Mouse (Mus musculus) 416B (cell line): ENCODE data around the gene Haghl.

Experiments
- DNase-seq: peaks from one replicate; pipeline ENCODE4 v3.0.0; 2011; ENCODE audit warnings: low read depth

Haghl gene

DNA sequence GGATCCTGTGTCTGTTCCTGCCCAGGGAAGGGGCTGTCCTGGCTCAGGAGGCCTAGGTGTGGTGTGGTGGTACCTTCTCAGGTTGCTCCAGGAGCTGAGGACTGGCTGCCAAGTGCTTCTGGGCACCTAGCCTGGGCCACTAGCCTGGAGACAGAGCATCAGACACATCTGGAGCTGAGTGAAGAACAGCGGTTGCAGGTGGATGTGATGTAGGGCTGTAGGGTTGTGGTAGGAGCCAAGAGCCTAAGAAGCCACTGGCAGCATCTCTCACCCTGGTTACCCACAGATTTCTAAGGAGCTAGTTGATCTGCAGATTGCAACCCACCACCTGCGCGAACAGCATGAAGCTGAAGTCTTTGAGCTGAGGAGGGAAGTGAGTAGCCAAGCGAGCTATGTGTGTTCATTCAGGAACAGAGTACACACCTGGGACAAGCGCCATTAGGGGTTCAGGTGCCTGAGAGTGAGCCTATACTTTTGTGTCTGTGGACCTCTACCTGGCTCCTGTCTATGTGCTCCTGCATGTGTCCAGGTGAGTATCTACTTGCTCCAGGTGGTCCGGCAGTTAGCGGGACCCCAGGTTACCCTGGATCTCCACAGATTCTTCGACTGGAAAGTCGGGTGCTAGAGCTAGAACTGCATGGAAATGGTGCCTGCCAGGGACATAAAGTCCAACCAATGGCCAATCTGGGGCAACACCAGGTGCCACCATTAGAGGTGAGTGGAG lies 1.5 kb upstream of the Haghl start:
- DNase-seq = no peak

- no peak for DNase-seq
Observed at GRCm38 (mm10) chr17:25786280-25786679, 807 bp upstream of the Haghl start, which contains the start of gene Ccdc78. Gene Ccdc78, plus strand, starts transcription at chr17:25786580.

DNA sequence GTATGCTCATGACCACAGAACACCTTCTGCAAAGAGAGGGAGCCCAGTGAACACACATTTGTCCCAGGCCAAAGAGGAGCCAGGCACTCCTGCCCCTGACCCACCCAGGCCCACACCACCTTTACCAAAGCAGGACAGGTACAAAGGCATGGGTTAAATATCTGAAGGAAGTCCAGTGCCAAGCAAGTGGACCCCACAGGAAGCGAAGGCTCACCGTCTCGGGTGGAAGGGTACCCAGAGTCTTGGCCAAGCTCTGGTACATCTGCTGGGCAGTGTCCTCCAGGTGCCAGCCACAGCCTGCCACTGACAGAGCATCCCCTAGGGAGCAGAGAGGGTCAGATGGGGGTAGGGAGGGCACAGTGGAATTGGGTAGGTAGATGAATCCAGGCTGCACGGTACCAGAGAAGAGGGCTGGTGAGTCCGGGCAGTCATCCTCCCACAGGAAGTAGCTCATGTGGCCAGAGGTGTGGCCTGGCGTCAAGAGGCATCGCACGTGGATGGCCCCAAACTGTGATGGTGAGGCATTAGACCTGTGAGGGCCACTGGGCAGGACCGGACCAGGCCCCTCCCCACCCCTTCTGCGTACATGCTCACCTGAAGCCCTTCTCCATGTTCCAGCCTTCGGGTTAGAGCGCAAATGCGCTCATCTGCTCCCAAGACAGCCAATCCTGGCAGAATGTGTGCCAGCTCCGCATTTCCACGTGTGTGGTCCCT lies 1.5 kb downstream of the Haghl start:
- peak; percentile 54 for DNase-seq

- no peak for DNase-seq
Observed at GRCm38 (mm10) chr17:25783086-25783485, 2.4 kb downstream of the Haghl start.

DNA sequence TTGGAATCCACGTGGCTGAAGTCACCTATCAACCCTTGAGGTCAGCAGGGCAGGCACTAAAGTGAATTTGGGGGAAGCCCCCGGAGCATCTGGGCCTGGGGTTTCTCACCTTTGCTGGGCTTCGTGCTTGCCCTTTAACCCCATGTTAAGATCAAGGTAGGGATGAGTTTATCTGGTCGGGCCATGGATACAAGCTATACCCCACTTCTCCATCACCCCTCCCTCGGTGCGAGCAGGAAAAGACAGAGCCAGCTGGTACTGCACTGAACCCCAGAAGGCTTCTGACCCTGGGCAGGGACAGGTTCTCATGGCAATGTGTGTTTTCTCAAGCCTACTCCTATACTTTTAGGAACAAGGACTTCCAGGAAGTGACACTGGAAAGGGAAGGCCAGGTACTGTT lies 4.1 kb downstream of the Haghl start:
- DNase-seq = no peak

DNA sequence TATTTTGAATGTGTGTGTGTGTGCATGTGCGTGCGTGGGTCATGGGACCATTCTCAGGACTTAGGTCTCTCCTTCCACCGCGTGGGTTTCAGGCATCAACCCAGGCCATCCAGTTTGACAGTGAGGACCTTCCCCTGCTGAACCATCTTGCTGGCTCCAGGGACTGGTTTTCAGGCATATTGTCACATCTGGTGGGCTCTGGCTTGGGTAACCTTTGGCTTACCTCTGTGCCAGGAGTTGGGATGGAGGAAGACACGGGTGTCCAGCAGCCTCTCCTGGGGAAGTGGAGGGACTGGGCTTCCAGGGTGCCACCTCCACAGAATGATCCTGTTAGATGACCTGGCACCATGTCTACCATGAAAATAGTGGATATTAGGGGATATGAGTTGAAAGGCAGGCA lies 7.5 kb downstream of the Haghl start:
- DNase-seq = no peak

GRCm38 (mm10) chr17:25775318-25776062 lies 10.0 kb downstream of the Haghl start:
- peak; percentile 34 for DNase-seq

DNA sequence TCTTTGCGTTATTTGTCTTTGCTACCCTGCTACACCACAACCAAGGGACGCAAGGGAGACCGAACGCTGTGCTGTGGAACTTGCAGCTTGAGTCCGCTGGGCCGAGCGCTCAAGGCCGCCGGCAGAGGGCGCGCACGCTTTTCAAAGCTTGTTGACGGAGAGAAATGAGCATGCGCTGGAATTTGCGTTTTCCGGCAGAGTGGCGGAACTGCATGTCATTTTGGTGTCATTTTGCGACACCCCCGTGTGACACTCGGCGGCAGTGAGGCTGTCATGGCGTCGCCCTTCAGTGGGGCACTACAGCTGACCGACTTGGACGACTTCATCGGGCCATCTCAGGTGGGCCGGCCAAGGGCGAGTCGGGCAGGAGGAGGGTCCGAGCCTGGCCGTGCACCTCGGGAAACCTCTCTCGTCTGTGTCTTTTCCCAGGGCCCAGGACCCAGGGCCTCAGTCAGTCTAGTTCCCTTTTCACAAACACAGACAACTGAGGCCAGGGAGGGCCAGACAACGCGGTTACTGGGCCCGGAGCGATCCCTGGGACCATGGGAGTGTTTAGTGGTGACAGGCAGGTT lies 11.8 kb downstream of the Haghl start, which contains the start of gene Narfl:
Gene Narfl, plus strand, starts transcription at position 228 of the 572 bp plus-strand sequence.
- DNase-seq = peak; percentile 98

GRCm38 (mm10) chr17:25769331-25769730 lies 16.1 kb downstream of the Haghl start:
- DNase-seq = no peak

DNA sequence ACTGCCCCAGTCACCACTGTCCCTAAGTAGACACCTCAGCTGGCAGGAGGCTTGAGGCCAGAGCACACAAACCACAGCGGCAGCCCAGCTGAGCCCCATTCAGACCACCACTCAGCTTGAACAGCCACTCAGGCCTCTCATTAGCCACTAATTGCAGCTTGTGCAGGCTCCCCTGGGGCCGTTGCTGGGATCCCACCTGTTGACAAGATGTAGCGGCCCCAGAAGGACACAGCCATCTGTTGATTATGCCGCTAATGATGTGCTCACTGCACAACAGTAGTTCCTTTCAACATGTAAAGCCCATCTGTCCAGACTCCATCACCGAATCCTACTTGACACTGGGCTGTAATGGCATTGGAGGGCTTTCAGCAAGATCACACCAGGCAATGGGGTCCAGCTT lies 19.6 kb downstream of the Haghl start:
- DNase-seq = no peak

DNA sequence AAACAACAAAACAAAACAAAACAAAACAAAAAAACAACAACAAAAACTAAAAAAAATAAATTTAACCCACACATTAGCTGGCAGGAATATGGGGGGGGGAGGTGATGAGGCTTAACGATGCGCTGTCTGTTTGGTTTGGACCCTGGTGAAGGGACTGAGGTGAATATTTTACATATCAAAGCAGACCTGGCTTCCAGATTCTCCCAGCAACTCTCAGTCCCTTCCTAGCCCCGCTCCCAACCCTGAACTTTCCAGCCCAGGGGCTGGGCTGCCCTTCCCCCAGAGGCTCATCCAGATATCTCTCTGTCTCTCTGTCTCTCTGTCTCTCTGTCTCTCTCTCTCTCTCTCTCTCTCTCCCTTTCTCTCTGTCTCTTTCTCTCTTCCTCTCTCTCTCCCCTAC lies 22.9 kb downstream of the Haghl start:
- DNase-seq = no peak

GRCm38 (mm10) chr17:25761561-25761970 lies 23.9 kb downstream of the Haghl start:
- no peak for DNase-seq

DNA sequence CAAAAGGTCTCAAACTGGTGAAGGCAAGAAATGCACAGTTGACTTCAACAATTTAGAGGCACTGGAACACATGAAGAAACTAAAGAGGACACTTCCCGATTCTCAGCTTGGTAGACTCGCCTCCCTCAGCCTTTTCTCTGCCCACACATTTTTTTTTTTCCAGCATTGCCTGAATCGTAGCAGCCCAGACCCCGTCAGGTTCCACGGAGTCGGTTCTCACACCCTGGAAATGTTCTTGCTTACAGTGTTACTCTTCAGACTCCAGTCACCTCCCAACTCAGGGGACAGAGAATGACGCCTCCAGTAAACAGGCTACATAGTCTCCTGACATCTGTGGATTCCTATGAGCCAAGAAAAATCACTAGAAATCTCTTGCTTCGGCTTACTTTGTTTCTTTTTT lies 25.3 kb downstream of the Haghl start:
- no peak for DNase-seq

- DNase-seq = no peak
Observed at GRCm38 (mm10) chr17:25757691-25758090, 27.8 kb downstream of the Haghl start.

GRCm38 (mm10) chr17:25756378-25757242 lies 28.9 kb downstream of the Haghl start:
- no peak for DNase-seq

DNA sequence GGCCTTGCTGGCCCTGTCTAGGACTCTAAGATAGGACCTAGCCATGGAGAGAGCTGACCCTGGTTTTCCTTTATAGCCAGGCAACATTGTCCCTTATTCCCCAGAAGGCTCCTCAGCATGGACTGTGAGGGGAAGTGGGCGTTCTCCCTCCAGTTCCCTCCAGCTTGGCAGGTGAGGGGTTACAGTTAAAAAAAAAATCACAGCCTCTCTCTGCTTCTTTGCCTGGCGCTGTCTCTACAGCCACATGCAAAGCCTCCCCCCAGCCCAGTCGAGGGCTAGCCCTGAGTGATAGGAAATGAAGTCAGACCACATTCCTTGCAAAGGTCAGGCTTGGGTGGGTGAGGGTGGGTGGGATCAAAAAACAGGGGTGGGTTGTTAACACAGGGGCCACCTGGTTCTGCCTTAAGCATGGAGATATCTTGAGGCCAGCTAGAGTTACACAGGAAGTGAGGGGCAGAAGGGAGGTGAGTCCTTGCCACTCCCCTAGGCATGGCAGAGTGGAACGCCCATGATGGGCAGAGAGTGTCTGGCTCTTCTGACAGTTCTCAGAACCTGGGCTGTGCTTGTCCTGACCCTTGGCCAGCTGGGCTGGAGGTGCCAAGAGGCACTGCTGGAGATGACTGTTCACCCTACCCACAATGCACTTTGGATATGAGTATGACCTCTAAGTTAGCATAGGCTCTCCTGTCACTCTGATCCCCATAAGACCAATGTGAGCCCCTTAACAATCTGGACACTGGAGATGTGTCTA lies 29.7 kb downstream of the Haghl start:
- DNase-seq = no peak

- no peak for DNase-seq
Observed at GRCm38 (mm10) chr17:25755086-25755485, 30.4 kb downstream of the Haghl start.

DNA sequence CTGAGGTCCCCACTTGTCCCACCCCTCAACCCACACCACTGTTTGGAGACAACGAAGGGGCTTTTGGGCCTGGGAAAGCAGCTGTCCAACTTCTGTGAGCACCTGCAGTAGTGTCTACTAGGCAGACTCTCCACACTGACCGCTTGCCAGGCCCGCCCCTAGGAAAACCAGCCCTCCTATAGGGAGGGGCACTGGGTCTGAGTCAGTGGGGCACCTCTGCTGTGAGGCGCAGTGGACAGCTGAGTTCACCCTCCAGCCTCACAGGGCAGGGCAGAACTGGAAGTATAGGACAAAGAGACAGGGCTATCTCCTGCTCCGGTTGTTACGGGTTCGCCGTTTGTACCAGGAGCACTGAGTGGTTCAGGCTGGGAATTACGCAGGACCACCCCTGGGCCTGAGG lies 31.2 kb downstream of the Haghl start, which contains the start of gene Msln:
Gene Msln, minus strand, starts transcription at position 138 of the 400 bp plus-strand sequence.
- no peak for DNase-seq

DNA sequence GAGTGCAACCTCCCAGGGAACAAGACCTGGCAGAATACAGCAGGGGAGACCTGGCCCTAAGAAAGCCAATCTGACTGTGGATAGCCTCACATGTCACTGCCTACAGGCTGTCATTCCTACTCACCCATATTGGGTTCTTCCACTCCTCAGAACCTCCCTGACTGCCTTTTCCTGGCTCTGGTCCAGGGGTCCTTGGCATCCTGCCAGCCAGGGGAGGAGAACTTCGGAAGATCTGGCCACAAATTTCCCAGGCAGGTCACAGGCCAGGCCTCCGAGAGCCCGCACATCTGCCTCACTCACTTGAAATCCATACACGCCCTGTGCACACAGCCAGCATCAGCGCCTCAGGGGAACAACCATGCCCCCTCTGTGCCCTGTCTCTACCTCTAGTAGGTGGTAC lies 34.0 kb downstream of the Haghl start:
- peak; percentile 26 for DNase-seq

DNA sequence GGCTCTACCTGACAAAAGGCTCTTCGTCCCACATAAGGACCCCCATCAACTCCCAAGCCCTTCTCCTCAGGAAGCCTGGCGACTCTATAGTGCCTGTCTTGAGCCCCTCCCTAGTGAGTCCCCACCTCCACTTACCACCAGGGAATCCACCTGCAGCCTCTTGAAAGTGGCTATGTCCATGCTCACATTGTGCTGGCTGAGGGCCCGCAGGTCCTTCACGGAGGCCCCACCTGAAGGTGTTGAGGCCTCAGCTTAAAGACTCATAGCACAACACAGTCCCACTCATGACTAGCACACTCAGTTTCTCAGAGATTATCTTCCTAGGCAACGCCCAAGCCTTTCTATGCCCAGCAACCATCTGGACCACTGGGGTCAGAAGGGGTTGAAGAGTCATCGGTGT lies 36.2 kb downstream of the Haghl start:
- no peak for DNase-seq

- DNase-seq = no peak
Observed at GRCm38 (mm10) chr17:25748238-25748637, 37.2 kb downstream of the Haghl start.
